Mouse (Mus musculus) spleen, postnatal 14 days (tissue): Measurements from ENCODE around the gene Gtf3c5.
A peak's percentile ranks its signal among the peaks of the same experiment; 100 is the strongest.

Source experiments
- DNase-seq, 2 experiments: peaks; one replicate each; pipeline ENCODE4 v3.0.0; 2021 to 2022; ENCODE audit warnings: low spot score in 2 of 2

Gene Gtf3c5

DNA sequence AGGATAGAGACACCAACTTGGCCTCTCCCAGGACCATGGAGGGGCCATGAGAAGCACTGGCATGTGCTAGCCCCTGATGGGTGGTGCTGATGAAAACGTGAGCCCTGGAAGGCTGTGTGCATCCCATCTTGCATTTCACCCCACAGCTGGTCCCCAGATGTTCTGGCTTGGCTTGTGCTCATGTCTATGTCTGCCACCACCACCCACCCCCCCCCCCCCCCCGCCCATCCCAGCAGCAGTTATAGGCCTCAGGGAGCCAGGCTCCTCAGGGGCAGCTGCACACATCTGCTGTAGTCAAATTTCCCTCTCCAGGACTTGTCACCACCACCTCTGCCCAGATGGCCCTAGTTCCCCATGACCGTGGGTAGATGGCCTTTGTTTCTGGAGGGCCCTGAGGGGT lies 13.6 kb downstream of the Gtf3c5 start:
- no peak for DNase-seq

DNA sequence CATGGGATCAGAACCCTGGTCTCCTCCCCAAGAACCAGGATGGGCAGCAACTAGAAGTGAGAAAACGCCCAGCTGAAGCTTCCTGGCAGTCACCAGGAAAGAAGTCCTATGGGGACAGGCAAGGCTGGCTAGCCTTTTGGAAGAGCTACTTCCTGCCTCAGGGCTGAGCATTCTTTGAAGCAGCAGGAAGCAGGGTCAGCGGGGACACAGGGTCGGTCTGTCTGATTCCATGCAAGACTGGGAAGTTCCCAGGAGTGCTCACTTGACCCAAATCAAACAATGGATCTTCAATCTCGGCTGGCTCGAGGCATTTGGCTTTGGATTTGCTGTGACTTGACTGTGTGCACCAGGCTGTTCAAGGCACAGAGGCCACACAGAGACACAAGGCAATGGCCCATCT lies 17.0 kb downstream of the Gtf3c5 start:
- DNase-seq: no peak

DNA sequence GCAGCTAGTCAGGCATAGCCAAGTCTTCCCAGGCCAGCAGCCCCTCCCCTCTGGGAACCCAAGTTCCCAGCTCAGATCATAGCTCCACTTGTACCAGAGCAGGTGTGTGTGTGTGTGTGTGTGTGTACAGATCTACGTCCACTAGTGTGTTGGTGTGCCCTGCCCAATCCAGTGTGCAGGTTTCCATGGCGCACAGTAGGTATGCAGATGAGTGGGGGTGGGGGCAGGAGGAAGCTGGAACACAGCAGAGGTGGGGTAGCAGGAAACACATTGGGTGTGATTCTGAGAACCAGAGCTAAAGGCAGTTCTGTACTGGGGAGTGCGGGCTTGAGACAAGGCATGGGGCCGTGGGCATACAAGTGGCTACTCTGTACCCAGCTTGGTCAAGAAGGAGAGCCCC lies 19.2 kb downstream of the Gtf3c5 start:
- no peak for DNase-seq

DNA sequence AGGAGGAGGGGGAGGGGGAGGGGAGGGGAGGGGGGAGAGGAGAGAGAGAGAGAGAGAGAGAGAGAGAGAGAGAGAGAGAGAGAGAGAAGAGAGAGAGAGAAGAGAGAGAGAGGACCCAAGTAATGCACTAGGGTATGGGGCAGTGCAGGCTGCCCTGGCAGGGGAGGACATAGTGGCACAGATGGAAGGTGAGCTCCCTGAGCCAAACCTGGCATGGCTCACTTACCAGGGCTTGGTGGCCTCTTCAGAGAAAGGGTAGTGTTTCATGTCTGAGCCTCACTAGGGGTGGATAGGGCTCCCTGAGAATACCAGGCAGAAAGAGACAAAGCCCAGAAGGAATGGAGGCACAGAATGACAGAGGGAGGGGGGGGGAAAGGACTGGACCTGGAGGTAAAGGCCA lies 19.7 kb downstream of the Gtf3c5 start:
- no peak for DNase-seq

DNA sequence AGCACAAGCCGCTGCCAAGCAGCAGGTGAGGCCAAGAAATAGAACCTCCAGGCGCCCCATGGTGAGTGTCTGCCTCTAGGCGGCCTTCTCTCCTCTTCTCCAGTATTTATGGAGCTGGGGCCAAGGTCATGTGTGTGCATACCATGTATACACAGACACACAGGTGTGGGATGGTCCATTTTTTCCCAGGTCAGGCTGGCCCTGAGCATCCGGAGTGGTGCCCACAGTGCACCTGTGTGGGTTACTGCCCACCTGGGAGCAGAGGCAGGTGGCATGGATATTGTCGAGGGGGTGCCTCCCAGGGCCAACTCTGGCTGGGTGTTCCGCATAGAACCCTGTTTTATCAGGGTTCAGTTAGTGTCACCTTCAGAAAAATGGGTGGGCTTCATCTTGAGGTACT lies 20.2 kb downstream of the Gtf3c5 start, which contains the start of gene Cel:
Cel (minus strand) TSS at position 101 of the 400 bp plus-strand sequence.
- no peak for DNase-seq

DNA sequence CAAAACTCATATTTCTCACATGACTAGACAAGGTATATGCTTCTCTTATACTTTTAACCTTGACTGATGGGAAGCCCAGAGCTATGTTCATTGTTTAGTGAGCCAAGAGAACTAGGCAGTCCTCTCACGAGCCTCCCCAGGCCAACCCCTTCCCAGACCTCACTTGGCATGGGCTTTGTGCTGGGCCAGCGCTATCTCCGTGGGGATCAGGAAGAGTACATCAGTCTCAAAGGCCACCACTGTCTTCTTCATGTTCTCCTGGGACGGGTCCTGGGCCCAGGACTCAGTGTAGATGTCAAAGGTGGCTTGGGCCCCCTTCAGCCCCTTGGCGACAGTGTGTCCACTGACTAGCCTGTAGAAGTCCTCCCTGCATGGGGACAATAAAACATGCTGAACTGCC lies 26.1 kb downstream of the Gtf3c5 start:
- DNase-seq: no peak

DNA sequence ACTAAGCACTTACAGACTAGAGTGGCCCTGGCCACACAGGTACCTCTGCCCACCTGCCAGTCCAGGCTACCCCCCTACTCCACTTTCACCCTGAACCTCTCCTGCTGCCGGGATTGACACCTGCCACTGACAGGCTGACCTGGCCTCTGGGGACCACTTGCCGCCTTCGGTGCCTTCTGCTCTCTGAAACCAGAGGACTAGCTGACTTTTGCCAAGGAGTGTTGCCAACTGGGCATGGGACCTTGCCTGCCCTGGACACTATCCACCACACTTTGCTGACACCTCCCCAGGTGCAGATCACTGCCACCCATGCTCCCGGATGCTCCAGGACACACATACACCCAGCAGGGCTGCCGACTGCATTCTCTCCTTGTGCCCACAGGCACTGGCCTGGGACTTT lies 31.2 kb downstream of the Gtf3c5 start:
- DNase-seq: no peak

DNA sequence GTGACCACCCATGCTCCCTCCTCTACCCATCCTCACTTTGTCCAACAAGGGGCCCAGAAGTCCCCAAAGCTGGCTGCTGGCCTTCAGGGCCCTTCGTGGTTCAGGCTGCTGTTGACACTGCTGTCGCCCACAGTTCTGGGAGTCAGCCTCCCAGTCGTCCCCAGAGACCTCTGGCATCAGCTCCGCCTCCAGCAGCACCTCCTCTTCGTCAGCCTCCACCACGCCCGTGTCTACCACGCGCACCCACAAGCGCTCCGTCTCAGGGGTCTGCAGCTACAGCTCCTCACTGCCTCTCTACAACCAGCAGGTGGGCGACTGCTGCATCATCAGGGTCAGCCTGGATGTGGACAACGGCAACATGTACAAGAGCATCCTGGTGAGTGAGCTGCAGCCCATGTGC lies 34.4 kb downstream of the Gtf3c5 start:
- DNase-seq: no peak

DNA sequence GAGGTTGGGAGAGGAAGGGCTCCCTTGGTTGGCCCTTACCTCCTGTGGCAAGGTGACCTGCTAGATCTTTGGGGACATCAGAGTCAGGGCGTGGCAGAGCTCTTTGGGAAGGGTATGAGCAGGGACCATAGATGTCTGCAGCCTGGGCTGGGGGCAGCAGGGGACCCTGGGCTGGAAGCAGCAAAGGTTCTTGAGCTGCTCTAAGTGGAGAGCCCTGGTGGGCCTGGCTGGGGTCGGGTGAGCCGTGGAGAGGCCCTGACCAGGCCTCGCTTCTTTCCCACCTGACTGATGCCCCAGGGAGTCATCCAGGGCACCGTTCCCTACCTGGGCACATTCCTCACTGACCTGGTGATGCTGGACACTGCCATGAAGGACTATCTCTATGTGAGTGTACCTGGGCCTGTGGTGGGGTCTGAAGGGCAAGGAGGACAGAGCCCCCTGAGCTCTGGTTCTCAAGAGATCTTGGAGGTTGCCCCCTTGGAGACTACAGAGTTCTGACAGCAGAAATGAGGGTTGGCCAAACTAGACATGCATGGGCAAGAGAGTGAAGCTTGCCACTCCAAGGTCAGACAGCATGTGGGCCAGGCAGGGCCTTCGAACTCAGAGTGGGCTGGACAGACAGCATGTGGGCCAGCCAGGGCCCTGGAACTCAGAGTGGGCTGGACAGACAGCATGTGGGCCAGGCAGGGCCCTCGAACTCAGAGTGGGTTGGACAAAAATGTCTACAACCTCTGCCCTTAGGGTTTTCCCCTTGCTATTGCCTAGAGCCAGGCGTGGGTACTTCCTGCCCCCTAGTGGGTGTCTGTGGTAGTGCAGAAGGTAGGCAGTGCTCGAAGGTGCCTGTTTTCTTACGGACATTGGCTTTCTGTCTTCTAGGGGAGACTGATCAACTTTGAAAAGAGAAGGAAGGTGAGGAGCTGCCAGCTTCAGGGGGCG lies 36.0 kb downstream of the Gtf3c5 start:
- DNase-seq: peak; percentile 72 to 85

DNA sequence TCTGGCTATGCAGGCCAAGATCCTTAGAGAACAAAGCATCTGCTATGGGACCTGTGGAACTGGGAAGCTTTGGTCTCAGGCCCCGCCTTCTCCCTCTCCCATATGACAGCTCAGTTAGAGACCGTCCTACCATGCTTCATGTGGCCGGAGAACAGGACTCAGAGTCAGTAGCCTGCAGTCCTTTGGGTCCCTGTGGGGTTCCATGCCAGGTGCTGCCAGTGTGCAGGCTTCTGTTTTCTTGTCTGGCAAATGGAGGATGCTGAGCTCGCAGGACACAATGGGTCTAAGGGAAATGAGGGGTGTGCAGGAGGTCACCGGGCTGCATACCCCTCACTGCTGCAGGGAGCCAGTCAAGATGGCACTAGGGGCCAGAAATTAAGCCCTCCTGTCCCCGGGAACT lies 37.0 kb downstream of the Gtf3c5 start:
- DNase-seq: no peak

DNA sequence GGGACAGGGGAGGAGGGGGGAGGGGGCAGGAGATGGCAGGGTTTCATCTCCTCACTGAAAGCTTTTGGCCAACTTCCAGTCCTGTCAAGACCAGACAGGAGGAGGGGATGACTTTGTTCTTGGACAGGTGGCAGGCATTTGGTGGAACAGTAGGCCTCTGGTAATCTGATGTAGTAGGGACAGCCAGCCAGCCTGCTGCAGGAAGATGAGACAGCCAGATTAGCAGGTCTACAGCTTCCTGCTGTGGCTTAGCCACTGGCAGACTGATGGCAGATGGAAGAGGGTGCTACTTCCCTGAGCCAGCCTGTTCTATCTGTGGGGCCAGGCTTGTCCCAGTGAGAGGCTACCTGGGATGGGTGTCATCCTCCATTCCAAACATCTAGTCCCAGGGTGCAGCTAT lies 37.6 kb downstream of the Gtf3c5 start:
- DNase-seq: no peak

DNA sequence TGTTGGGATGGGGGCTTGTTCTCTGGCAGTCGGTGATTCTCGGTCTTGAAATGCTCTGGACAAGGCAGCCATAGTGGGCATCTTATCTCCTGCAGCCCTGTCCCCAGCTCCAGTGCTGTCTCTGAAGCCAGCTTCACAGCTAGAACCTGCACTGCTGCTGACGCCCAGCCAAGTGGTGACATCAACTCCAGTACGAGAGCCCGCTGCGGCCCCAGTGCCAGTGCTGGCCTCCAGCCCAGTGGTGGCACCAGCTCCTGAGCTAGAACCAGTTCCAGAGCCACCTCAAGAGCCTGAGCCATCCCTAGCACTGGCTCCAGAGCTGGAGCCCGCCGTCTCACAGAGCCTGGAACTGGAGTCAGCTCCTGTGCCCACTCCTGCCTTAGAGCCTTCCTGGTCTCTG lies 39.7 kb downstream of the Gtf3c5 start:
- DNase-seq: no peak

DNA sequence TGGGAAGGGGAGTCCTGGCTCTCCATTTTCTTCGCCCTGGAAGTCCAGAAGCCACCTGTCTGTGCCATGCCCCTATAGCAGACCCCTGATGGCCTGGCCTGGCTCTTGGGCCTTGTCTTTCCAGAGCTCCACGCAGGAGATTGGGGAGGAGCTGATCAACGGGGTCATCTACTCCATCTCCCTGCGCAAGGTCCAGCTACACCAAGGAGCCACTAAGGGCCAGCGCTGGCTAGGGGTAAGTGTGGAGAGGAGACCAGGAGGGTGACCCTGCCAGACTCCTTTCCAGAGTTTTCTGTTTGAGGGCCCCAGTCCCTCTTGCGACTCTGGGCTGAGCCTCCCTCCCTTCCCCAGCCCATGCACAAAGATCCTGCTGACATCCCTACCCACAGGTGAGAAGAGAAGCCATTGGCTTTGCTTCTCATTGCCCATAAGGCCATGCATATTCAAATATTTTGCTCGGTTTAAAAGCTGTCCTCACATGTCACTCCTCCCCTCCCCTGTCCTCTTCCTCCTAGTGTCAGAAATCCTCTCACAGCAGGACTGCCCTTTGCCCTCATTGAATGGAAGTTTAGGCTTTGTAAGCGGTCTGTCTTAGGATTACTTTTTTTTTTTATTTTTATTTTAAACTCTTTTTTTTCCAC lies 42.8 kb downstream of the Gtf3c5 start:
- no peak for DNase-seq

DNA sequence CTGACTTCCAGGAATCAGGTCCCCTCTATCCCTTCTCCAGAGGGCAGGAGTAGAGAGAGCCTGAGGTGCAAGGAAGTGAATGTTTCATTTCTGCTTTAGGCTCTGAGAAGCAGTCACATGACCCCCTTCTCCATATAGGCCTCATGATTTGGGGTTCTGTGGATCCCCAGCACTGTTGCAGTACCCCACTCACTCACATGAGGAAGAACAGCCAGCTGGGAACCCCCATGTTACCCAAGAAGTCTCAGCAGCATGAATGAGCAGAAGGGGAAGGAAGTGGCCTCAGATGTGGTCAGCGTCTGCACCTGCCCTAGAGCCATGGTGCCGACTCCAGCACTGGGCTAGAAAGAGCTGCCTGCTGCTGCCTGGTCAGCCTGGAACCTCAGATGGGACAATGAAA lies 43.6 kb downstream of the Gtf3c5 start:
- peak in 1 of 2 experiments; percentile 43 for DNase-seq

DNA sequence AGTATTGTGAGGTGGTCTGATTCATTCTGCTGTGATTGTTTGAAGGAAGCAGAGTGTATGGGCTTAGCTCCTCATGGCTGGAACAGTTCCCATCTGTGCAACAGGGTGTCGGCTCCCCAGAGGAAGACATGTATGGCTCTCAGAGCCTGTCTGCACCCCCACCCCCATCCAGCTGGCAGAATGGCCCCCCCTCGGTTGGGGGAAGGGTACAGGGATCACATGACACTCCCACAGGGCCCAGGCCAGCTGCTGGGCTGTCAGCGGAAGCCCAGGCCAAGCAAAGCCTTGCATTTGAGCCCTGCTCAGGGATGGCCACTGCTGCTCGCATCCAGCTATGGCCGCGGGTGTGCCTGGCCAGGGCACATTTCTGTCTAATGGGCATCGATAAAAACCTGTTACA lies 44.3 kb downstream of the Gtf3c5 start:
- peak; percentile 17 to 40 for DNase-seq

DNA sequence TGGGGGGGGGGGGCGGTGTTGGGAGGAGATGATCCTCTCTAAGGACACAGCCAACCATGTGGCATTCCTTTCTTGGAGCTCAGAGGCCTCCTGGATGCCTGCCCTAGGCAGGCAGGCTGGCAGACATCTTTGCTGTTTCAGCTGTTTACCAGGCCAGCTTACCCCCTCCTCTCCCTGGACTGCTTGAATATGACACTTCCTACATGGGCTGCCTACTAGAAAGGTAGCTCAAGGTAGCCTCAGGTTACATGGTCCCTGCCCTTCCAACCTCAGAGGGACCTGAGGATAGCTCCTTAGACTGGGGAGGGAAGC lies 44.8 kb downstream of the Gtf3c5 start:
- no peak for DNase-seq

DNA sequence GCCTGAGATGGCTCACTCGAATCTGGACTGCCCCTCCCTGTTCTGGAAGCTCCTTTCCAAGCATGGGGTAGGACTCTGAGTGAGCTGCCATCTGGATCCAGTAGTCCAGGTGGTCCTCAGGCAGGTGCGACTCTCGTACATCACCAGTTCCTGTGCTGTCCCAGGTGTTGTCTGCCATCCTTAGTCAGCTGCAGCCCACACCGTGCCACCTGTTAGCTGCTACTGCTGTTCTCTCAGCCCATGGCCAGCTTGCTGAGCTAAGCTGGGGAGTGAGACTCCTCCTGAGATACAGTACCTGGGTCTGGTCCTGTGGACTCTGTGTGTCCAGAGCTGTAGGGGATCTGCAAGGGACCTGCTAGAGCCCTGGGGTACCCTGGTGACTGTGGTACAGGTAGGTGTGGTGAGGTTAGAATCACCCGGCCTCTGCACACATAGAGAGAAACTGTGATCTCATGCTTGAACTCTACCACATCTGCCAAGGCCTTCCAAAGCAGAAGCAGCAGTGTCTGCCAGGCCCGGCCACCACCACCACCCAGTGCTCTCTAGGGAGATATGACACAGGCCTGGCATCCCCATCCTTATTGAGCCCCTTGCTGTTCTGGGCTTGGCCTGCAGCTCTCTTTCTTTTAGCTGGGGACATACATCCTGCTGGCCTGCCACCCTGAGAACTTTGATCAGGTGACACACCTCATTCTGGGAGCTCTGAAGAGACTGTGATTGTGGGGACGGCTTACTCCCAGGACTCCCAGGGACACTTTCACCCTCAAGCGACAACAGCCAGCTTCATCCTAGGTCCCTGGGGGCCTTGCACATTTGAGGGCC lies 45.3 kb downstream of the Gtf3c5 start:
- no peak for DNase-seq

DNA sequence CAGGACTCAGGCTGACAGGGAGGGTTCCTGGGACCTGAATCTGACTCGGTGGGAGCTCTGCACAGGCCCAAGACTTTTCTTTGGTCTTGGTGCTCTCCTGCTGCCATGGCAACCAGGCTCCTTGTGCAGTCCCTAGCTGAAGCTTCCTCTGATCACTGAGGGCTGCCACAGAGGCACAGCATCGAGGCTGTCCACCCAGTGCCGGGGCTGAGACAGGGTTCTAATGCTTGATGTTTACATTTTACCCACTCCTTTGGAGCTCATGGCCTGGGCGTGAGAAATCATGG lies 46.0 kb downstream of the Gtf3c5 start:
- no peak for DNase-seq

DNA sequence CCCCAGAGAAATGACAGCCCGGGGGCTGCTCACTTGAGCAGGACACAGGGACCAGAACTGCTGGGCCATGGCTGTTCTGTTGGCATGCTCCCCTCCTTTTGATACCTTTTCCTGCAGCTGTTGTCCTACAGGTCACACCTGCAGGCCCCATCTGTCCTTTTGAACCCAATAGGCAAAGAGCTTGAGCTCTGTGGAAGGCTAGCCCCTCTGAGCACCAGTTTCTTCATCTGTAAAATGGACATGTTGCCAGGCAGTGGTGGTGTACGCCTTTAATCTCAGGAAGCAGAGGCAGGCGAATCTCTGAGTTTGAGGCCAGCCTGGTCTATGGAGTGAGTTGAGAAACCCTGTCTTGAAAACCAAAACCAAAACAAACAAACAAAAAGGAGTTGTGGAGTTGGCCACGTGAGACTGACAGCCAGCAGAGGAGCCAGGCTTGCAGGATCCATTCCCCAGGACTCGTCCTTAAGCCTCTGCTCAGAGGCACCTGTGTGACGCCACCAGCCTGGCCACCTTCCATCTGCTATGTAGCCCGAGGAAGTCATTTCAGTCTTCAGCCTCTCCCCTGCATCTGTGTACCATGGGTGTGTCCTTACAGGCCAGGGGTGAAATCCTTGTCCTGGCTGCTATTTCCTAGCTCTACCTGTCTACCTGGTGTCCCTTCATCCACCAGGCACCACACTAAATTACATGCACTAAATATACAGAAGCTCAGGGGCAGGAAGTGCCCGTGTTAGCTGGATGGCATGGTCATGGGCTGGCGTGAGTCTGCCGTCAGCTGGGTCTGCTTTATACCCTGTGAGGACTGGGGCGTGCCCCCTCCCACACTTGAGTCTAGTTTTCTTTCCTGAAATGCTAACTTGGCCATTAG lies 46.6 kb downstream of the Gtf3c5 start:
- DNase-seq: no peak

DNA sequence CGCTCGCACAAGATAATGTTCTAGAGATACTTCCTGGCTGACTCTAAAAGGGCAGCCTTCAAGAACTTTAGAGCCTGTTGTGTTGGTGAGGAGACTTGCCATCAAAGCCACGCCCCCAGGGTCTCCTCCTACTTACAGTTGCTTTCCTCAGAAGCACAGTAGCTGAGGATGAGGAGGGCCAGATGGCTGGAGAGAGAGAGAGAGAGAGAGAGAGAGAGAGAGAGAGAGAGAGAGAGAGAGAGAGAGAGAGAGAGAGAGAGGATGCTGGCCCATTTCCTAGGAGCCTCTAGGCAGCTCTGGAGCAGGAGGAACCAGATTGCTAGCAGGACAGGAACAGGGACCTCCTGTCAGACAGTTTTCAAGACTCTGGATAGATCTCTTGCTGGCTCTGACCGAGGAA lies 47.4 kb downstream of the Gtf3c5 start:
- DNase-seq: no peak

DNA sequence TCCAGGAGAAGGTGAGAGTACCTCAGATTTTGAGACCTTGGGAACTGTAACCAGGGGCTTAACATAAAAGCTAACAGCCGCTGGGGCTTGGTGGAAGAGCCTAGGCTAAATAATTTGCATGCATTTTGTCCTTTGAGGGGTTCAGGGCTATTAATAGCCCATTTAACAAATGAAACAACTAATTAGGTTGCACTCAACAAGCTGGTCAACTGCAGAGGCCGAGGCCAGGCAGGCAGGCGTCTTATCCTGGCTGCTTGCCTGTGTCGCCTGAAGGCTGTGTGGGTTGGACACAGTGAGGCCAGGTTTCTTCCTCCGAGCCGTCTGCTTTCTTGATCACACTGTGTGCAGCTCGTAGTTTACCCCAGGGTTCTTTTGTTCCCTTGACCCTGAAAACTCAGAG lies 47.9 kb downstream of the Gtf3c5 start:
- DNase-seq: no peak

DNA sequence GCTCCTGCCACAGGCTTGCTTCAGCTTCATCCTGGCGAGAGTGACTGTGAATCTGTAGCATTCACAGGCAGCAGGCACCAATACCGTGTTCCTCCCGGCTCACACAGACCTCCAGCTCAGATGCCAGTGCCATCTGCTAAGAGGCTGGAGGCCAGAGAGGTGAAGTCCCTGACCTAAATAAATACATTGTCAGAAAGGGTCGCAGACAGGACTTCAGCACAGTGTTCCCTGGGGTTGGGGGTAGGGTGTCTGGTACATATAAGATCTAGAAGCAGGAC lies 48.3 kb downstream of the Gtf3c5 start:
- DNase-seq: no peak
